Mouse (Mus musculus) embryonic fibroblast, embryonic 13.5 days (primary cell): Measurements from ENCODE around the gene Rgs13. TPM values are rescaled to one million over a fixed set of nuclear protein-coding genes. Genes with fewer than 3 reads are reported as not detected.

Source experiments
- H3K27ac ChIP-seq: 2 replicates; pipeline ENCODE4 v1.5.1; 2012; ENCODE audit warnings: low read length, control low read depth, inconsistent platforms; ENCODE audit not compliant: insufficient read depth
- H3K4me1 ChIP-seq: 2 replicates; pipeline ENCODE4 v1.6.1; 2011; ENCODE audit warnings: low read length; ENCODE audit not compliant: control insufficient read depth, insufficient read depth
- H3K4me3 ChIP-seq: 2 replicates; pipeline ENCODE4 v1.5.1; 2011; ENCODE audit warnings: mild to moderate bottlenecking, control low read depth, low read length; ENCODE audit not compliant: insufficient read depth
- CTCF ChIP-seq: IDR thresholded peaks from 2 replicates; pipeline ENCODE4 v1.5.1; 2011; ENCODE audit warnings: mild to moderate bottlenecking, control low read depth, low read length, moderate library complexity, borderline replicate concordance; ENCODE audit not compliant: insufficient read depth
- POLR2A ChIP-seq: IDR thresholded peaks from 2 replicates; pipeline ENCODE4 v1.6.1; 2011; ENCODE audit warnings: low read depth, mild to moderate bottlenecking, control low read depth, low read length, moderate library complexity
- polyA plus RNA-seq: library from polyadenylated mRNA; stranded (reverse); fragments of >200 nt; gene quantifications from 2 replicates; pipeline ENCODE4 v1.2.4, GENCODE M21; 2011; ENCODE audit warnings: low read depth; ENCODE audit not compliant: missing spikeins, insufficient read length

Rgs13 gene
- polyA plus RNA-seq, 1 experiment, result not detected

DNA sequence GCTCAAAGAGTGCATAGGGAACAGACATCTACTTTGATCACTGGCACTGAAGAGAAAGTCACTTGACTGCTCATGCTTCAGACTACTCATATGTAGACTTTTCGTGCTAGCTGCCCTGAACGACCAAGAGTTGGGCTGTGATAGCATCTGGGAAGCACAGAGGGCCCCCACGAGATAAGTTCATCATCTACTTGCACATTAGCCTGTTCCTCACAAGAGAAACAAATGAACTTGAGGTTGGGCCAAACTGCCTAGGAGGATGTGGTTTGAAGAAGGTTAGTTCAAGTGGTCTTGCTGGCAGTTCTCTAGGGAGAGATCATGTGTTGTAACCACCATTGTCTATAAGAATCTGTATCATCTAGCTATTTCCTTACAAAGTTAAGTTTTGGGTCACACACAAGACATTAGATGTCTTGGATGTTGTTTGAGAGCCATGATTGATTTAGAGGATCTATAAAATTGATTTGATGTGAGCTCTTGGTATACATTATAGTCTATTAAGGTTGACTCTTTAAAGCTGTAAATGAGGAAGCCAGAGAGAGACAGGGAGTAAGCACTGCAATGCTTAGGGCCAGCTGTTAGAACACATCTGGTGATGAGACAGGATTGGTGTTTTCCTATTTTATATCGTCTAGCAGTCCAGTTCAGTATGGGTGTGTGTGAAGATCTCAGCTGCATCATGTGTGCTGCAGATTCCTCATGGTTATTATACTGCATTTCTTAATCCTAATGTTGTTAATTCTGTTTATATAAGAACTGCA, 8.0 kb upstream of the Rgs13 start:
- TF ChIP-seq POLR2A (no peak), CTCF (no peak)
- Histone ChIP-seq H3K4me1 (no peaks in the 10 kb centered on the region), H3K27ac (no peak overlapping the region), H3K4me3 (no peak overlapping the region)

DNA sequence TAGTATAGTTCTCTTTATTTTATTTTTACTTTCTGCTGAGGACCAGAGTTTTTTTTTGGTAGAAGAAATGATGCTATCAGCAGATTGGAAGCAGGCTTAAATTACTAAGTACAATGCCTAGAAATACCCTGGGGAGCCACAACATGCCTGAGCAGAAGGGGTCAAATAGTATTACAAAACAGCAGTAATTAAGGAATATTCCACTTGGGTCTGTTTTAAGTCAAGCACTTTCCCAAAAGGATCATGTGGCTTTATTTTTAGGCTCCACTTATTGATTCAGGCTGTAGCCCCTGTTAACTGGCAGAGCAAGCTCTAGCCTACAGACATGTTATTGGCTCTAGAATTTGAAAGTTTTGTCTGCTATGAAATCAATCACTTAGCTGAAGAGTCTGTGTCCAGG, 6.5 kb upstream of the Rgs13 start:
- H3K4me1 ChIP-seq, result no peaks in the 10 kb centered on the region
- no peak overlapping the region for H3K27ac ChIP-seq
- no peak overlapping the region for H3K4me3 ChIP-seq
- no peak for TF ChIP-seq POLR2A

DNA sequence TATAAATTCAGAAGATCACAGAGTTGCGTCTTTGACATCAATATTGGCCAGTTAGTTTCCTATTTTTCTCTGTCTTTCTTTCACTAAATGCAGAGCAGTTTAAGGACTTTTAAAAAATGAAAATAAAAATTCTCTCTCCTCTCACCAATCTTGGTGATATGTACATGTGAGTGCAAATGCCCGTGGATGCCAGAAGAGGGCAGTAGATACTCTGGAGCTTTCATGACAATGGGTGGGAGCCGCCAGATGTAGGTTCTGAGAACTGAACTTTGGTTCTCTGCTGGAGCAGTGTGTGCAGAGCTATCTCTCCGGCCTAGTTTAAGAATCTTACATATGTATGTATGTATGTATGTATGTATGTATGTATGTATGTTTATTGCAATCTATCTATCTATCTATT, 2.4 kb upstream of the Rgs13 start:
- H3K27ac ChIP-seq, result no peak overlapping the region

DNA sequence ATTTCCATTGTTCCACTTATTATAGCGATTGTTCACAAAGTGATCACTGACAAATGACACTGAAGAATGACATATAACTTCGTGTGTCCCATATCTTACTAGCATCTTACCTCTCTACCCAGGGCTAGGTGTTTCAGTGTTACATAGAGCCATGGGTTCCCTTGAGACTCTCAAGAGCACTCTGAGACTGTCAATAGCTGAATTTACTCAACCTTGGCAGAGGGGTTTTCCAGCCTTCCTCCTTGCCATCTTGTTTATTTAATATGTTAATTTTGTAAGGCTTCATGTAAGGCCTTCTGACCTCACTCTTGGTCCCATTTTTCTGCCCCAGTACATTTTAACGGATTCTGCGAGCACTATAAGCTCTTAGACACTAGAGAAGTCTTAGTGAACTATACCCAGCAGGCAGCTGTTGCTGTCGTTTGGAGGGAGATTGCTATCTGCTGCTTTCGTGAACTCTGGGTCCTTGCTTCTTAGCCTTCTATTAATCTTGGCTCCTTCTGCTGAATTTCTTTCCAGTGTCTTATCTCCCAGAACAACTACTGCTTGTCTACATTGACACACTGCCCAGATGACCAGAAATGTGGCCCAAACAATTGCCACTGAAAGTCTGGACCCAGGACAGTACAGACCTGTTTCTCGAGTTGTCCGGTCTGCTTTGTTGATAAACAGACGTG, 1.2 kb upstream of the Rgs13 start:
- Histone ChIP-seq H3K27ac (no peak overlapping the region), H3K4me1 (no peaks in the 10 kb centered on the region), H3K4me3 (no peak overlapping the region)
- TF ChIP-seq CTCF (no peak), POLR2A (no peak)

More for the DNA sequence above, 2.4 kb upstream of the Rgs13 start:
- TF ChIP-seq CTCF, result no peak
- TF ChIP-seq POLR2A, result no peak
- H3K4me1 ChIP-seq, result no peaks in the 10 kb centered on the region
- no peak overlapping the region for H3K4me3 ChIP-seq

DNA sequence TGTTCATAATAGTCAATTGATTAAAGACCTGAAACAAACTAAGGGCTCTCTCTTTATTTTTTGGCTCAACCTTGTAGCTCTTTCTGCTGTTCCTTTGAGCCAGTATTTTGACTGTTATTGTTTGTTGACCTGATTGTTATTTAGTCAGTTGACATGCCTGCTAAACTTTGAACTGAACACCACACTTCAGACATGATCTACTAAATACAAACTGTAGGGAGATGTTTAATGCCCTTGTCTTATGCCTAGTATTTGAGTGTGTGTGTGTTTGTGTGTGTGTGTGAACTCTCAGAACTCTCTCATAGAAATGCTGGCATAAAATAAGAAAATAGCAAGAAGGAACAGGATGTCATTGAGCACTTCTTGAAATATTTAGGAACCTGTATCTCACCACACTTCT, 448 bp upstream of the Rgs13 start:
- TF ChIP-seq POLR2A (no peak), CTCF (no peak)
- no peaks in the 10 kb centered on the region for H3K4me1 ChIP-seq
- no peak overlapping the region for H3K27ac ChIP-seq
- no peak overlapping the region for H3K4me3 ChIP-seq

DNA sequence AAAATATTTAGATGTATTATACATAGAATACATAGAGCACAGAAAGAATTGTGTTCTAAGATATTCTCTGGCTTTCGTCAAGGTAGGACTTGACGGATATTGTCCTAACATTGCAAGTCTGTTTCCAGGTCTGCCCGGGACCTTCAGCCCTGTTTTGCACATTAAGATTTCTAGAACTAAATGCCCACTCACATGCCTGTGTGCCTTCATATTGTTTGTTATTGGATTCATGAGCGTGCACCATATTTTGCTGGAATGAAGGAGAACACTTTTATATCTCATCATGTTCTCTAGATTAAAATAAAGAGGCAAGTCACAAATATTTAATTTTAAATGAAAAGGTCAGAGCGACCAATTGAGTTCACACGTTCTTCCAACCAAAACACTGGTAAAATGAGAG, 2.4 kb downstream of the Rgs13 start:
- Histone ChIP-seq H3K4me3 (no peak overlapping the region), H3K4me1 (no peaks in the 10 kb centered on the region), H3K27ac (no peak overlapping the region)
- TF ChIP-seq POLR2A, result no peak
- no peak for TF ChIP-seq CTCF

DNA sequence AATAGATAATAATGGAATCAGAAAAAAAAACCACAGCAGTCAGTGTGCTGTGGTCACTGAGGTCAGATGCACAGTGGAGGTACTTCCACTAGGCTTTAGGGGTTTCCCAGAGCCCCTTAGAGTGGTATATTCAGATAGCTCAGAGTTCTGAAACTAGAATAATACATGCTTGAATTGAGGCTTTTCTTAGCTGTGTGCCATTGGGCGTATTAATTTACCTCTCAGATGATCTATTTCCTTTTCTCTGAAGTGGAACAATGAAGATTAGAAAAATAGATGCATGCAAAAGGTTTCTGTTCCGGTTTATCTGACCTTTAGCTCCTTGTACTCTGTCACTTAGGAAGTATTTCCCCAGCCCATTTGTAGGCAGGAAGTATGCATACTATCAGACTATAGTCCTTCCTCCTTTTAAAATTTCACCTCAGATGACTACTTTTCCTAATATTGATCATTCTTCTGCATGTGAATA, 3.6 kb downstream of the Rgs13 start:
- no peaks in the 10 kb centered on the region for H3K4me1 ChIP-seq
- no peak overlapping the region for H3K4me3 ChIP-seq
- H3K27ac ChIP-seq, result no peak overlapping the region
- TF ChIP-seq POLR2A (no peak), CTCF (no peak)

DNA sequence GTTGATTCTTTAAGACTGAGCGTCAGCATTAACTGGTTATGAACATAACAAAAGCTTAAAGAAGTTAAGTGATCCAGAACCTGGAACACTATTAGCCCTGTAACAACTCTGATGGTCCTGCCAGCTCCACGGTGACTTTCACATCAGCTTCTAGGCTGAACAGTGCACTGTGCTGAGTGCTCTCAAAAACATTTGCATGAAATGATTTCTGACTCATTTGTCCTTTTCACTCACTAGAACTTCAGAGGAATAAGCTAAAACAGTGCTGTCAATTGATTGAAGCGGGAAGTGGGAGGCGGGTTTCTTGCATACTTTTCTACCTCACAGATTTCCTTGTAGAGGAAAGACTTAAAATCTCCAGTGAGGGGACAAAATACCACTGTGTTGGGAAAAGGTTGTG, 8.3 kb downstream of the Rgs13 start:
- Histone ChIP-seq H3K4me3 (no peak overlapping the region), H3K4me1 (no peaks in the 10 kb centered on the region), H3K27ac (peak overlapping the region; percentile 18; the same call in 1 of the 2 replicates)
- TF ChIP-seq CTCF (no peak), POLR2A (no peak)

DNA sequence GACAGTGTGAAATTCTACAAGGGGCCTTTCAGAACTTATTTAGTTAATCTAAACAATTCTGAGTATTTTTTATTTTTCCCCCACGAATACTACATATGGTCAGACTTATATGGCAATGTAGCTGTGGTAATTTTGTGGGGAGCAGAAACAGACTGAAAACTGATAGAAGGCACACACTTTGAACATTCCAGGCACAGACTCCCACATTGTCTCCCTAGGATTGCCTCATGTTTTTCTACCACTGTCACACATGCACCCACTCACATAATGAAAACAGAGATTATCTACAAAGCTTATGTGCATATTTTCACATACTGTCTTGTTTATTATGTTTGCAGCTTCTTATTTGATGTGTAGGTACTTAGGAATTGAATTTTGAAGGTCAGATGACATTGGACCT, 9.4 kb downstream of the Rgs13 start:
- no peak for TF ChIP-seq POLR2A
- no peak for TF ChIP-seq CTCF
- Histone ChIP-seq H3K27ac (no peak overlapping the region), H3K4me3 (no peak overlapping the region), H3K4me1 (no peaks in the 10 kb centered on the region)

DNA sequence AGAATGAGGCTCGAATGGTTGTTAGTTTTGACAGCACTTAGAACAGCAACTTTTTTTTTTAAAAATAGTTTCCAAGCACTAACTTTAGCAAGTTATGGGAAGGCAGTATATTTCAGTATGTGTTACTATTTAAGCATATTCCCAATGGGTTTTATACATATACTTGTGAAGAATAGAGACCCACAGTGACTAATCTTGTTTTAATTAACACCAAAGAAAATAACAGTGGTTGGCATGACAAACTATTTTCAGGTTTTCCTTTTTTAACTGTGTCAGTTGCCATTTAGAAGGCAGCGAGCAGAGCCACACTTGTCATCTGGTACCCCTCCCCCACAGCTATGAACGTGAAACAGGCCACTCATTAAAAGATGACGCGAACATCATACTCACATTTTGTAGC, 10.3 kb downstream of the Rgs13 start:
- no peak overlapping the region for H3K4me3 ChIP-seq
- no peak for TF ChIP-seq CTCF
- no peak for TF ChIP-seq POLR2A
- no peaks in the 10 kb centered on the region for H3K4me1 ChIP-seq
- H3K27ac ChIP-seq, result no peak overlapping the region
